ENCODE assay signal across 8 mouse cellular contexts in genomic region chr11:35979733-35980410, GRCm38 (mm10). TPM values are rescaled to one million over a fixed set of nuclear protein-coding genes. Genes with fewer than 3 reads are reported as not detected.
DNase-seq lines count a peak whose midpoint lies in the region; ATAC-seq lines count a peak whose summit lies in the region.

No protein-coding gene starts in this region.

- H3K4me3 ChIP-seq in megakaryocyte, embryonic 14.5 days (replicated peaks) = peak overlapping the region; percentile 14
- peak overlapping the region; percentile 76 for H3K4me3 ChIP-seq in limb, embryonic 15.5 days

- no peaks in the 10 kb centered on the region for H3K36me3 ChIP-seq in megakaryocyte, embryonic 14.5 days (replicated peaks; ENCODE audit: low read length)
- no peaks in the 10 kb centered on the region for H3K36me3 ChIP-seq in limb, embryonic 15.5 days

- no peaks in the 10 kb centered on the region for H3K9me3 ChIP-seq in megakaryocyte, embryonic 14.5 days
- H3K9me3 ChIP-seq in limb, embryonic 15.5 days = no peaks in the 10 kb centered on the region

- DNase-seq in CD4-positive, CD25-positive, alpha-beta regulatory T cell, adult 2 months (ENCODE audit: low read depth, low spot score) = peak; percentile 4
- DNase-seq in heart, postnatal 14 days = peak; percentile 28 to 32
- DNase-seq in retina, postnatal 1 day = peak; percentile 50
- no peak for DNase-seq in thymus, postnatal 25 days

- no peak overlapping the region for H3K27ac ChIP-seq in limb, embryonic 15.5 days

- H3K27me3 ChIP-seq in megakaryocyte, embryonic 14.5 days (replicated peaks) = peaks cover 60% of the 10 kb centered on the region
- H3K27me3 ChIP-seq in limb, embryonic 15.5 days = peaks cover 37% of the 10 kb centered on the region

- H3K4me1 ChIP-seq in megakaryocyte, embryonic 14.5 days = 0 out of 2 replicates have a peak, but pooled peaks cover 5% of the 10 kb centered on the region
- H3K4me1 ChIP-seq in limb, embryonic 15.5 days = peaks cover 19% of the 10 kb centered on the region

- peak overlapping the region; percentile 64 for H3K9ac ChIP-seq in limb, embryonic 15.5 days

- ATAC-seq in CD4-positive, CD25-positive, alpha-beta regulatory T cell, adult 4 months = no peak
- ATAC-seq in megakaryocyte, adult 5-6 weeks (ENCODE audit: poor library complexity, severe bottlenecking) = no peak
- ATAC-seq in limb, embryonic 15.5 days (ENCODE audit: insufficient number of reproducible peaks, low FRiP score, low TSS enrichment, low read depth) = 0 out of 2 replicates have a peak, but pooled peaks have one; percentile 22

- intact Hi-C loops in heart, postnatal 14 days (cut with DNase I) = no loop called here

- peak overlapping the region; percentile 95 for H3K4me2 ChIP-seq in limb, embryonic 15.5 days

- WGBS in limb, embryonic 15.5 days = 1% methylated on average over 50 of the region's 66 CpGs

RNA-seq across cellular contexts. Expression of gene Wwc1, which starts 0.5 kb away (rescaled TPM):
- under 1 TPM in 1 of 2 experiments, not detected in 1; 0.12 TPM for polyA plus RNA-seq in CD4-positive, CD25-positive, alpha-beta regulatory T cell, adult 4 months (2017; shearing (Covaris generic))
- polyA plus RNA-seq in megakaryocyte, embryonic 14.5 days (2012; ENCODE audit: insufficient read depth, low replicate concordance) = not detected in 2 replicates
- not detected in 2 replicates for total RNA-seq in megakaryocyte, adult 5-6 weeks (2015)
- not detected in 2 replicates for total RNA-seq in megakaryocyte, adult 5-6 weeks (2017)
- 1 to 10 TPM in 1 of 2 experiments, under 1 TPM in 1; 0.98 to 1.2 TPM for total RNA-seq in heart, postnatal 14 days (2021)
- polyA plus RNA-seq in limb, embryonic 15.5 days (2015; fragmentation: Nextera tagmentation; extraction: Ambion mirVana) = 6.0 TPM in 2 replicates
